Mouse (Mus musculus) testis, adult 2 months (tissue): ENCODE data around the gene Ifitm5.

ENCODE experiments used
- CTCF ChIP-seq: fragments of 200-500 bp; IDR thresholded peaks from 2 replicates; pipeline ENCODE4 v1.5.1; 2012; ENCODE audit warnings: low read depth, mild to moderate bottlenecking, inconsistent platforms, low read length, moderate library complexity; ENCODE audit not compliant: control insufficient read depth, insufficient read depth, insufficient replicate concordance
- POLR2A ChIP-seq: fragments of 200-500 bp; IDR thresholded peaks from 2 replicates; pipeline ENCODE4 v1.6.1; 2012; ENCODE audit warnings: low read depth, mild to moderate bottlenecking, inconsistent platforms, low read length, moderate library complexity; ENCODE audit not compliant: control insufficient read depth

- TF ChIP-seq CTCF: no peak
- no peak for TF ChIP-seq POLR2A
Measured at GRCm38 (mm10) chr7:140912846-140913482, 37.1 kb downstream of the Ifitm5 start.
